Mouse (Mus musculus): ENCODE measurements around the gene Slc5a8.

The Slc5a8 gene

GRCm38 (mm10) chr10:88885632-88886090 lies at the start of gene Slc5a8:
Gene Slc5a8, plus strand, starts transcription at chr10:88885992.
- peak; percentile 8 for DNase-seq (ENCODE audit: low spot score)

GRCm38 (mm10) chr10:88848876-88849476 lies 36.8 kb upstream of the Slc5a8 start:
- no peak for DNase-seq (ENCODE audit: low spot score)

- no peak for DNase-seq (ENCODE audit: low spot score)
Observed at GRCm38 (mm10) chr10:88849976-88850375, 35.8 kb upstream of the Slc5a8 start.

- no peak for DNase-seq (ENCODE audit: low spot score)
Observed at GRCm38 (mm10) chr10:88853326-88853725, 32.5 kb upstream of the Slc5a8 start.

- no peak for DNase-seq (ENCODE audit: low spot score)
Observed at GRCm38 (mm10) chr10:88860911-88861310, 24.9 kb upstream of the Slc5a8 start.

- DNase-seq (ENCODE audit: low spot score): no peak
Observed at GRCm38 (mm10) chr10:88861416-88861815, 24.4 kb upstream of the Slc5a8 start.

- DNase-seq (ENCODE audit: low spot score): no peak
Observed at GRCm38 (mm10) chr10:88862293-88862692, 23.5 kb upstream of the Slc5a8 start.

- DNase-seq (ENCODE audit: low spot score): no peak
Observed at GRCm38 (mm10) chr10:88866017-88866416, 19.8 kb upstream of the Slc5a8 start.

- no peak for DNase-seq (ENCODE audit: low spot score)
Observed at GRCm38 (mm10) chr10:88874870-88875269, 10.9 kb upstream of the Slc5a8 start.

- DNase-seq (ENCODE audit: low spot score): no peak
Observed at GRCm38 (mm10) chr10:88877421-88877820, 8.4 kb upstream of the Slc5a8 start.

GRCm38 (mm10) chr10:88883721-88884120 lies 2.1 kb upstream of the Slc5a8 start:
- DNase-seq (ENCODE audit: low spot score): no peak

- DNase-seq (ENCODE audit: low spot score): no peak
Observed at GRCm38 (mm10) chr10:88884836-88885235, 956 bp upstream of the Slc5a8 start.

- DNase-seq (ENCODE audit: low spot score): peak; percentile 17
Observed at GRCm38 (mm10) chr10:88886114-88886513, 322 bp downstream of the Slc5a8 start.

GRCm38 (mm10) chr10:88888376-88888775 lies 2.6 kb downstream of the Slc5a8 start:
- DNase-seq (ENCODE audit: low spot score): no peak

- DNase-seq (ENCODE audit: low spot score): no peak
Observed at GRCm38 (mm10) chr10:88891410-88891809, 5.6 kb downstream of the Slc5a8 start.

GRCm38 (mm10) chr10:88892560-88893087 lies 6.8 kb downstream of the Slc5a8 start:
- DNase-seq (ENCODE audit: low spot score): no peak

GRCm38 (mm10) chr10:88897032-88897431 lies 11.2 kb downstream of the Slc5a8 start:
- DNase-seq (ENCODE audit: low spot score): no peak

- DNase-seq (ENCODE audit: low spot score): no peak
Observed at GRCm38 (mm10) chr10:88949649-88950296, 64.0 kb downstream of the Slc5a8 start.

GRCm38 (mm10) chr10:88950297-88950653 lies 64.5 kb downstream of the Slc5a8 start:
- no peak for DNase-seq (ENCODE audit: low spot score)

GRCm38 (mm10) chr10:88960791-88961190 lies 75.0 kb downstream of the Slc5a8 start:
- no peak for DNase-seq (ENCODE audit: low spot score)

GRCm38 (mm10) chr10:88968586-88968985 lies 82.8 kb downstream of the Slc5a8 start:
- no peak for DNase-seq (ENCODE audit: low spot score)

GRCm38 (mm10) chr10:88970951-88971725 lies 85.3 kb downstream of the Slc5a8 start:
- DNase-seq (ENCODE audit: low spot score): no peak

- no peak for DNase-seq (ENCODE audit: low spot score)
Observed at GRCm38 (mm10) chr10:88978932-88979331, 93.1 kb downstream of the Slc5a8 start.
